Mouse (Mus musculus): ENCODE measurements at regions not wholly inside any gene's neighbourhood (a gene's known extent, or its start where the extent isn't known, plus 50 kb on each side); places are given as distances from the start of the nearest gene placed in this dataset.

DNA sequence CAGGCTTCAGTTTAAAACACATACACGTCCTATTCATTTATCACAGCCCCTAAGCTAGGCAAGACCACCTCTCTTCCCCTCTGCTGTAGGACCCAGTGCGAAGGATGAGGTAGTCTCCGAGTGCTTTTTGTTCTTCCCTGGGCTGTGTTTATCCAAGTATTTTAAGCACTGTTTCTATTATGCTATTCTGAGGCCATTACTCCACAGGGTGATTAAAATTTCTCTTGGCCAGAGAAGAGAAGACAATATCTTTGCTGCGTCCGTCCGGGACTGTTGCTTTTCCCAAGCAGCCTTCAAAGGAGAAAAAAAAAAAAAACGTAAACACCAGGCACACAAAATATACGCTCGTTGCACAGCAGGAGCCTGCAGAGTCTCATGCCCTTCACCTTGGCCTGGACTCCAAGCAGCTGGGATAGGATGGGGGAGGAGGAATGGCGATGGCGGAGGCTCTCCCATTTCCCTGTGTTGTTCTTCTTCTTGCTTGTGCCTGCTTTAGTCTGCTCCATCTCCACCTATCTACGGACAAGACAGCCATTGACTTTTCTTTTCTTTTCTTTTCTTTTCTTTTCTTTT lies 83.1 kb upstream of the Tbx3 start:
- DNase-seq = no peak

DNA sequence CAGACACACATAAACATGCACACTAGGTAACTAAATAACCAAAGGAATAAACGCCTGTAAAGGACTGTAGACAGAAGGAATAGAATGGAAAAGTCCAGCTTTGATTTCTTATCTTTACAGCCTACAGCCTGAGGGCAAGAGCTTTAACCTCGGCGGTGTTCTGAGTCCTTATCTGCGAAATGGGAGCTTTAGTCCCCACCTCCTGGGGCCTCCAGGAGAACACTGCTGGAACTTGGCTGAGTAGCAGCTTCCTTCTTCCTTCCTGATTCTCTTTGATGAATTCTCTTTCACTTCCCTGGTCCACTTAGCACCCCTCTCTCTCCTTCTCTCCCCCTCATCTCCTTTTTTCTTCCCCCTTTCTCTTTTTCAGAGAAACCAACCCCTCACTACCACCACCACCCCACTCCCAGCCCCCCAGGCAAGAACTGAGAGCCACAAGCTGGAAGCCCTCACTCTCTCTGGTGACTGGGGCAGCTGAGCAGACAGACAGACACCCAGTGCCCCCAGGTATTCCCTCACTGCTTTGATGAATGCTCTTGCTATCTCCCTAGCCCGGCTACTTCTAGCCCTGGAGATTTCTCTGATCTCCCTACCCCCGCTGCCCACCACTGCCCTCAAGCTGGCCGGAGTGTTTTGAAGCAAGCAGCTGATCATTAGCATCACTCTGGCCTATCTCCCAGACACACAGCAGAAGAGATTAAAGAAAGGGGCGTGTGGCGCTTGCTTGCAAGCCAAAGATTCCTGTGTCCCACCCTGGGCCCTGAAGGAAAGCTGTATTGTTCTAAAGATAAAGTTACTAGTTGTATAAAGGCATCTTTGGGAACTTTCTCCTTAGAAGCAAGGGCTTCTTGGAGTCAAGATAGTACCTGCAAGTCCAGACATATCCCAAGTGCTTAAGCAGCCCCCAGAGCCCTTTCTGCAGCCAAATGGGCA lies 81.9 kb upstream of the Tbx3 start:
- DNase-seq = no peak

DNA sequence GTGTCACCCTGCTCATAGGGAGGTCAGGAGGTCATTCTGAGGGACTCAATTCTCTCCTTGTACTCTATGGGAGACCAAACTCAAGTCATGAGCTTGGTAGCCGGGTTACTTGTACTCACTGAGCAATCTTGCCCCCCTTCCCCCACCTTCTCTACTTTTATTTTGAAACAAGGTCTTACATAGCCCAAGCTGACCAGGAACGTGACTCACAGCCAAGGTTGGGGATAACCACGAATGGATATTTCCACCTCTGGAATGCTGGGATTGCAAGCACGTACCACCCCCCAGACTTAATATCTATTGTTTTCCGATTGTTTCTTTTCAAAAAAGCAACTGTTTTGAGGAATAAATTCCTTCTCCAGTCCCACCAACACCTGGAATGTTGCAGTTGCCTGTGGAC lies 79.2 kb upstream of the Tbx3 start:
- DNase-seq = no peak

DNA sequence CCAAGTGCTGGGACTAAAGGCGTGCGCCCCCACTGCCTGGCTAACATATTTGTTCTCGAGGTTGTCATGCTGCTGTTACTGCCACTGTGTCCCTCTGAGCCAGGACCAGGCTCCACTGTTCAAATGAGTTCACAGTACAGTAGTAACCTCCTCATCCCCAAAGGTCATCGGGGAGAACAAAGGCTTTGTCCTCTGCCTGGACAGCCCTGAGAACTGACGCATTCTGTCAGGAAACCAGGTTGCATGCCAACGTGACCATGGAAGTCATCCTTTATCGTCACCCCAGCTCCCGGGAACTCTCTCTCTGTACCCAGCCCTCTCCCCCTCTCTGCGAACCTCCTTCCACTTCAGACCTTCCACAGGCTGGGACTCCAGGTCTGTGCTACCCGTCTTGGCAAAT lies 77.6 kb upstream of the Tbx3 start:
- DNase-seq = no peak

DNA sequence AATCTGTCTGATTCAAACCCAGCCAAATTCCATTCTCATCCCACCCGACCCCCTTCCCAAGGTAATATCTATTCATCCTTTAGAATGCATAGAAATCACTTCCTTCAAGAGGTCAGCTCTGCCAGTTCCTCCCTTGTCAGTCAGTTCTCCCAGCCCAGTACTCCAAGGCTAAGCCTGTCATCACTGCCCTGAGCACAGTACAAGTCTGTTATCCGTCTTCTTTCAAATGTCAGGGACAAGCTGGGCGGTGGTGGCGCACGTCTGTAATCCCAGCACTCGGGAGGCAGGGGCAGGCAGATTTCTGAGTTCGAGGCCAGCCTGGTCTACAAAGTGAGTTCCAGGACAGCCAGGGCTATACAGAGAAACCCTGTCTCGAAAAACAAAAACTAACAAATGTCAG lies 75.9 kb upstream of the Tbx3 start:
- no peak for DNase-seq

DNA sequence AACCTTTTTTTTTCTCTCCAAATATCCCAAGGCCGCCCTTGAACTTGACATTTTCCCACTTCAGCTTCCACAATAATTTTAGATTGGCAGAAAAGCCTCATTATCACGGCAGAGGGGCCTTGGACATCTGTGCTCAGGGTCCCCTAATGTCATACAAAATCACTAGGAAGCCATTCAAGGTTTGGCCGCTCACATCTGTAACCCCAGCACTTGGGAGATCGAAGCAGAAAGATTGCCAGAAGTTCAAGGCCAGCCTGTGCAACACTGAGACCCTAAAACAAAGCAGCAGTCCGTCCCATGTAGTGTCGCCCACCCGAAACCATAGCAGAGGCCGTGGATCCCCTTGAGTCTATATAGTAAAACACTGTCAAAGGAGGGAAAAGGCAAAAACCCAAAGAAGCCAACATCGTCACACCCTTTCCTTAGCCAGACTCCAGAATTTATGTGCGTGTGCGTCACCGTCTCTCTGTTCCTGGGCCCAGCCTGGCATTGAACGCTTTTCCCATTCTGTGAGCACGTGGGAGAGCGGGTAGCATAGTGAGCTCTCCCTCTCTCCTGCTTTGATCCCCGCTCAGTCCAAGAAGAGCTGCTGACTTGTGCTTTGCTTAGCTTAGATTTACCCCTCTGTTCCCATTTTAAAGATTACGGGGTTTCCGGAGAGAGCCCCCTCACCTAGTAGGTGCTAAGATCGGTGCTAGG lies 74.0 kb upstream of the Tbx3 start:
- no peak for DNase-seq

DNA sequence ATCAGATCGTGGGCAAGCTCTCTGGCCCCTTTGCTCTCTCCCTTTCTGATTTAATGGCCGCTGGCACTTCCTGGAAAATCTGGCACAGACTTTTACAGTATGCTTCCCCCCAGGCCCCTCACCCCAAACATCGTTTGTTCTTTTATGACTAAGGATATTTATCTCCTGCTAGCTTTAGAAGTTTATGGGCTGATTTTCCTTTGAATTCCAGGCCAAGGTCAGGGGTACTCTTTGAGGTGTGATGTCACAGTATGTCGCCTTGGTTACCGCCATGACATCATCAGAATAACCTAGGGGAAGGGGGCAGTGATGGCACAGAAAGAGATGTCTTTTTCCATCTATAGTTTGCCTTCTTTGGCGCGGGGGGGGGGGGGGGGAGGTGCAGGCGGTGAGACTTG lies 73.5 kb upstream of the Tbx3 start:
- DNase-seq = no peak

DNA sequence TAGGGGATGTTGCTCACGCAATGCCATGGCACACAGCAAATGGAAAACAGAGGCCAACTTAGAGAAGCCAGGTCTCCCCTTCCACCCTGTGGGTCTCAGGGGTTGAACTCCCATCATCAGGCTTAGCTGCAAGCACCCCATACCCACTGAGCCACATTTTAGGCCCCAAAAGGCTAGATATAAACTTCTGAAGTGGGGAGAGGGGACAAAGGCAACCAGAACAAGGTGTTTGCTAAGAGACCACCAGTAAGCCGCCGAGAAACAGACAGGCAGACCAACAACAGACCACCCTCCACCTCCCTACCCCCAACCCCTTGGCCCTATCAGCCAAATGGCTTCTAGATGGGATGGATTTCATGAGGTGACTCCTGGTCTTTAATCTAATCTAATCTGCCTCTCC lies 72.9 kb upstream of the Tbx3 start:
- no peak for DNase-seq

DNA sequence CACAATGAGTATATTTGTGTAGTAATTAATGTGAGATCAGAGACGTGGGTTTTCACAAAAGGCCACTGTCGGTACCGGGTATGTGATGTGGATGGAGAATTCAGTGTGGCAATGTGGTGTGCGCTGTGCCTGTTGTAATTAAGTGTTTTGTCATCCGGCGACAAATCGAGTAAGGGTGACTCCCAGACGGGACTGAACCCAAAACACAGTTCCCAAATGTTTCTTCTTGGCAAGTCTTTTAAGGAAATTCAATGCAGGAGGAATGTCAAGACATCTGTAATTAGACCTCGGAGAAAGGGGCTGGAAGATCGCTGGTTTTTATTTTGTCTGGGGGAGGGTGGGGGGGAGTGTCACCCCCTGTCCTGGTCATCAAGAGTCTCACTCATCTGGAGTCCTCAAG lies 72.3 kb upstream of the Tbx3 start:
- no peak for DNase-seq

DNA sequence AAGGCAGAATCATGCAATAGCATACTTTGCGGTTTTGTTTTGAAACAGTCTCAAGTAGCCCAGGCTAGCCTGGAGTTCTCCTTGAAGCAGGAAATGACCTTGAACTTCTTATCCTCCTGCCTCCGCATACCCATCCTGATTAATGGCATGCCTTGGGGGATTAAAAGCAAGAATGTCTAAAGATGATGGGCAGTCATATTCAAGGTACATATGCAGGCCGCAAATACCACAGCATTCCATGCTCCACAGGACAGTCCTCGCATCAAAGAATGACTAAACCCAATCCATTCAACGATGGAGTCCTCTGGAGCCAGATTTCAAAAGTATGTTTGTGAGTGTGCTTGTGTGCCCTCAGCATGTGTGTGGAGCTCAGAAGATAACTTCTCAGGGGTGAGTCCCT lies 69.1 kb upstream of the Tbx3 start:
- no peak for DNase-seq

DNA sequence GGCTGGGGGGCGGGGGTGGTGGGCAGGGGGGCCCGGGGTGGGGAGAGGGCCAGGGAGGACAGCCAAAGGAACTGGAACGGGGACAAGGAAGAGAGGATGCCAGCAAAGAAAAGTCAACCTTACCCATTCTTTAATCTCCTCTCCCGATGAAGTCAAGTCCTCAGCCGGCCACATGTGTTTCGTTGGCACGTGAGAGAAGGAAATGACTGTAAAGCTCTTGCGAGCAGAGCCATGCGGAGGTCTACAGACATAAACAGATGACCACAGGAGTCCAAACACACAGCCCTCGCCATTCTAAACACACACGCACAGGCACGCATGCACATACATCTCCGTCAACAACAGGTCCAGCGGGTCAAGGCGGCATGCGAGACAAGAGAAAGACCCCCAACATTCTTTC lies 68.5 kb upstream of the Tbx3 start:
- no peak for DNase-seq

DNA sequence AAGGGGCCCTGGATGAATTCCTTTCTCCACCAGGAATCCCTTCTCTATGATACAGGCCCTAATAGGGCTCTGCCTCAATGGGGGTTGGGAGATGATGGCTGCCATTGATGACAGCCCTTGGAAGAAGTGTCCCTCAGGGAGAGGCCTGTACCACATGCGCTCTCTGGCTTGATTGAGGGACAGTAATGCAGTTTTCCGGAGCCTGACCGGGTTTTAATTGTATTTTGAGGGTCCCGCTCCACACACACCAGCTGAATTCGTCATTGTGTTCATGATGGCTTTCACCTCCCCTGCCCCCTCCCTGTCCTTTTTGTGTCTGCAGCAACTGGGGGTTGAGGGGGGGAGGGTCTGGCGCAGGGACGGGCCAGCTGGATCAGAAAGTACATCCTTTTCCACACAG lies 65.0 kb upstream of the Tbx3 start:
- DNase-seq = no peak

DNA sequence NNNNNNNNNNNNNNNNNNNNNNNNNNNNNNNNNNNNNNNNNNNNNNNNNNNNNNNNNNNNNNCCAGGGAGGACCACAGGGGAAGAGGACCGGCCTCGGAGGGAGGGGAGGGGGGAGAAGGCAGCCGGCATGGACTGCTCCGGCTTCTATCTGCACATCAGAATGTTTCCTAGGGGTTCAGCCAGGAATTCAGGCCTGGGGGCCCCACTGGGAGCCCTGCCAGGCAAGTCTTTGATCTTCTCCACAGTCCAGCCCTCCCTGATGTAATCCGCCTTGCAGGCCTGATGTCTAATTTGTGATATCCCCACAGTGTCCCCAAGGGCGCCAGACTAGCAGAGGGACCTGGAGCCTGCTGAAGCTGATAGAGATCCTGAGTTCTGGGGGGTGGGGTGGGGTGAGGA lies 57.1 kb upstream of the Tbx3 start:
- no peak for DNase-seq

DNA sequence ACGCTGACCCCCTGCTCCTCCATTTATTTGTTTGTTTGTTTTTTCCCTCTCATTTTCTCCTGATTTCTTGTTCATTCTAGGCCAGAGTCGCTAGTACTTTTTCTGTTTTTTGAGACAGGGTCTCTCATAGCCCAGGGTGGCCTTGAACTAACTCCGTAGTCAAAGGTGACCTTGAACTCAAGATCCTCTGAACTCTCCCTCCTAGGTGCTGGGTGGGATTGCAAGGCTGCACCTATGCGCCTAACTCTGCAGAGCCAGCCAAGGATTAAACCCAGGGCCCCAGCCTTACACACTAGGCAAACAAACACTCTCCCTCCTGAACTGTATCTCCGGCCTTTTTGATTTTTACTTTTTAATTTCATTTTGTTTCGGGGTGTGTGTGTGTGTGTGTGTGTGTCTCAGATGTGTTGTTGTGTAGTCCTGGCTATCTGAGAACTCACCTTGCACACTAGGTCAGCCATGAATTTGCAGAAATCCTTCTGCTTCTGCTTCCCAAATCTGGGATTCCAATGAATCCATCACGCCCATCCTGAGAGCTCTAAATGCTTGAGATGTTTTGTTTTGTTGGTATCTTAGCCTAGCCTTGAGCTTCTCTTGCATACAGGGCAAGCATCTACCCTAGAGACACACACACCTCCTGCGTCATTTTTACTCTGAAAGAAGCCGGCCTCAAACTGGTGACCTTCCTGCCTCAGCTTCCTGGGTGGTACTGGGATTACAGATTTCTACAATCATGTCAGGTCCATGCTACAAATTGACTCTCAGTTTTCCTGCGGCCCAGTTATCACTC lies 56.3 kb upstream of the Tbx3 start:
- no peak for DNase-seq

DNA sequence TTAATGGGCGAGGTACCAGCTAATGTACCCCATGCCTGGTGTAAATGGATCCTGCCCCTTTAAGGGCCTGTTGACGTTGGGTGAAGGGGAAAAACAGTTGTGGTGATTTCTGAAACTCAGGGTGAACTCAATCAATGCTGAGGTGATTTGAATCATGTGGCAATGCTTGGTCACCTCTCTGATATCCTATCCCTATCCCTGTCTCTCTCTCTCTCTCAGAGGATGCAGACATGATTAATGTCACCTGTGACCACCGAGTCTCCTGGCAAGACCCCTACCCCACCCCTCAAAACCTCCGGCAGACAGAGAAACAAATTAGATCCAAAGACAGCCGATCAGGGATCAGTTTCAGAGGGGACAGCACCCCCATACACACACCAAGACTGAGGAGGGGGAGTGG lies 54.8 kb upstream of the Tbx3 start:
- DNase-seq = no peak

DNA sequence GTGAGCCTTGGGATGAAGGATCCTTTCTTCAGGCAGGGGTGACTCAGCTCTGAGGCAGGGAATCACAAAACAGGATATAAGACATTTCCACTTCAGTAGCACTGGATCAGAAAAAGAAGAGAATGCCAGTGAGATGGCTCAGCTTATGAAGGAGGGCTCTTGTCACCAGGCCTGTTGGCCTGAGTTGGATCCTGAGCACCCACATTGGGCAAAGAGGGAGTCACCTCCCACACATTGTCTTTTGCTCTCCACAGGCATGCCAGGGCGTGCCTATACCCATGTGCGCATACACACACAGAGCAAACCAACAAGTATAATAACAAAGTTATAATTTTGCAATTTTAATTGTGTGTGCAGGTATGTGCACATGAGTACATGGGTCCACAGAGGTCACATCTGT lies 52.6 kb upstream of the Tbx3 start:
- DNase-seq = no peak

DNA sequence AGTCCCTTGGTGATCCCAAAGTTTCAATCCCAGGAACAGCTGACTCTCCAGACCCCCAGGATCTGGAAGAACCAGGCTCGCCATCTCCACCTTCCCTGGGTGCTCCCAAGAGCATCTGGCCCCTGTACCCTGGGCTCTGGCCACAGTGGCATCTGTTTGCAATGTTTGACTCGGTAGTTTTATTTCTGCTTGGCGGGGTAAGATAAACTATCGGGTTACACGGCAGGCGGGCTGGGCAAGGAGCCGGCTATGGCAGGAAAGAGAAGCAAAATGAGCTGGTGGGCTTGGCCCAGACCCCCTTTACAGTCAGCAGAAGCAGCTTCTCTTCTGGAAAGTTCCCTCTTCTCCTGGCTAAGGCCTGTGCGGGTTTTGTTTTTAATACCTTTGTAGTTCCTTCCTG lies 50.6 kb upstream of the Tbx3 start:
- DNase-seq = no peak
